ENCODE assay signal across 16 mouse cellular contexts in genomic region chr9:116729172-116729571, GRCm38 (mm10).
"Had no signal": no experiment of that assay in that cellular context is flagged by ENCODE, and none has a peak within 500 bp of the region (broad histone marks: within the 10 kb centered on the region; RNA-seq: fewer than 3 reads in every experiment).

No protein-coding gene starts in this region.

- H3K9me3 ChIP-seq: limb, embryonic 10.5 days; limb, embryonic 13.5 days; liver, embryonic 12.5 days; liver, embryonic 15.5 days had no signal

- H3K36me3 ChIP-seq: limb, embryonic 10.5 days; limb, embryonic 13.5 days; liver, embryonic 12.5 days; liver, embryonic 15.5 days had no signal

- H3K27me3 ChIP-seq: limb, embryonic 13.5 days; liver, embryonic 12.5 days; liver, embryonic 15.5 days had no signal

- H3K4me3 ChIP-seq: limb, embryonic 10.5 days; limb, embryonic 13.5 days; liver, embryonic 12.5 days; liver, embryonic 15.5 days had no signal

- H3K27ac ChIP-seq: limb, embryonic 10.5 days; limb, embryonic 13.5 days; liver, embryonic 12.5 days; liver, embryonic 15.5 days had no signal

- H3K4me2 ChIP-seq: limb, embryonic 13.5 days; liver, embryonic 12.5 days; liver, embryonic 15.5 days; midbrain, embryonic 11.5 days had no signal

- H3K4me1 ChIP-seq: limb, embryonic 10.5 days; limb, embryonic 13.5 days; liver, embryonic 12.5 days; liver, embryonic 15.5 days had no signal

- DNase-seq: kidney, adult 18-20 months; kidney, adult 9 months; kidney, postnatal 14 days; kidney, postnatal 4 days; liver; lung, adult 18-20 months; midbrain, embryonic 14.5 days; thymus, adult 18-20 months; thymus, postnatal 4 days had no signal

- H3K9ac ChIP-seq: limb, embryonic 13.5 days; liver, embryonic 12.5 days; liver, embryonic 15.5 days had no signal

- ATAC-seq: inflammation-experienced regulatory T-cells, adult 6 months; intestine, embryonic 16.5 days; liver, embryonic 12.5 days had no signal
